Mouse (Mus musculus) forebrain, embryonic 14.5 days (tissue): ENCODE data around the gene Syn1. TPM values are rescaled to one million over a fixed set of nuclear protein-coding genes. Genes with fewer than 3 reads are reported as not detected.

Source experiments
- ATAC-seq: fragments of 200-750 bp; cut with Nextera tagmentation; 2 replicates; pipeline ENCODE4 v1.8.0; 2017; ENCODE audit warnings: mild to moderate bottlenecking, moderate library complexity
- DNase-seq: peaks from one replicate; pipeline ENCODE4 v3.0.0-alpha.2; 2015; ENCODE audit warnings: low spot score
- H3K27ac ChIP-seq: fragments of 300-500 bp; sonication (generic); 2 replicates; pipeline ENCODE4 v1.5.1; 2014; ENCODE audit warnings: low read depth, mild to moderate bottlenecking, control low read depth, low read length, moderate library complexity
- H3K27me3 ChIP-seq: fragments of 300-500 bp; sonication (generic); replicated peaks from 2 replicates; pipeline ENCODE4 v1.6.1; 2014; ENCODE audit warnings: low read length, control low read depth, mixed read lengths; ENCODE audit not compliant: control insufficient read depth, insufficient read depth
- H3K36me3 ChIP-seq: fragments of 300-500 bp; sonication (generic); 2 replicates; pipeline ENCODE4 v1.6.1; 2014; ENCODE audit warnings: low read length, control low read depth; ENCODE audit not compliant: control insufficient read depth, insufficient read depth
- H3K4me1 ChIP-seq: fragments of 300-500 bp; sonication (generic); 2 replicates; pipeline ENCODE4 v1.6.1; 2014; ENCODE audit warnings: antibody characterized with exemption, low read length, control low read depth; ENCODE audit not compliant: control insufficient read depth, insufficient read depth
- H3K4me2 ChIP-seq: fragments of 300-500 bp; sonication (generic); 2 replicates; pipeline ENCODE4 v1.6.1; 2014; ENCODE audit warnings: mild to moderate bottlenecking, control low read depth, low read length
- H3K4me3 ChIP-seq: fragments of 300-500 bp; sonication (generic); 2 replicates; pipeline ENCODE4 v1.5.1; 2014; ENCODE audit warnings: low read depth, low read length, control low read depth
- H3K9ac ChIP-seq: fragments of 300-500 bp; sonication (generic); 2 replicates; pipeline ENCODE4 v1.6.1; 2014; ENCODE audit warnings: mild to moderate bottlenecking, low read length, control low read depth, moderate library complexity
- H3K9me3 ChIP-seq: fragments of 300-500 bp; sonication (generic); replicated peaks from 2 replicates; pipeline ENCODE4 v1.6.1; 2016; ENCODE audit warnings: low read length, control low read depth, mixed read lengths; ENCODE audit not compliant: control insufficient read depth
- WGBS: fragments of 180-500 bp; shearing (Covaris S2); extraction: QIAGEN DNeasy Blood & Tissue Kit; methylation state at CpG from one replicate; pipeline ENCODE4 v1.1.7; 2014; 5-methylcytosine and 5-hydroxymethylcytosine counted together
- polyA plus RNA-seq: library from polyadenylated mRNA; unstranded; fragments of >200 nt; fragmentation: Nextera tagmentation; extraction: Ambion mirVana; gene quantifications from 2 replicates; pipeline ENCODE4 v1.2.1, GENCODE M21; 2014

Gene Syn1
- polyA plus RNA-seq, 1 experiment from 2014 or later = 28.8 TPM

DNA sequence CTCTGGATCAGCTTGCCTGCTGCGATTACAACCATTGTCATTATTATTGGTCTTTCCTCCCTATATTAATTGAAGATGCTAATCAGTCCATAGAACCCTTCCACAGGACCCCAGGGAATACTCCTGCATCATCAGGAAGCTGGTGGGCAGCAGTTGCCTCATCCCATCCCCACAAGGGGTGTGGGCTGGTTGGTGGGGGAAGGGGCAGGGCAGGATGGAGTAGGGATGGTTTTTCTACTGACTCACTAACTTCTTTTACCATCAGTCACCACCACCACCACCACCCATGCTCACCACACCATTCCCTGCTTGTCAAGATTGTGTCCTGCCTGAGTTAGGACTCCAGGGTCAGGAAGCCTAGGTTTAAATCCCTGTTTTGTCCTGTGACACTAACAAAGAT lies 51.6 kb downstream of the Syn1 start:
- H3K27ac ChIP-seq = no peak overlapping the region
- DNase-seq (no peak), ATAC-seq (no peak)
- no peak overlapping the region for H3K4me2 ChIP-seq
- no peak overlapping the region for H3K4me3 ChIP-seq
- no peaks in the 10 kb centered on the region for H3K9me3 ChIP-seq
- no peaks in the 10 kb centered on the region for H3K4me1 ChIP-seq
- WGBS = 74% methylated on average over 1 of the region's 1 CpGs
- no peaks in the 10 kb centered on the region for H3K27me3 ChIP-seq
- no peaks in the 10 kb centered on the region for H3K36me3 ChIP-seq
- H3K9ac ChIP-seq = no peak overlapping the region

DNA sequence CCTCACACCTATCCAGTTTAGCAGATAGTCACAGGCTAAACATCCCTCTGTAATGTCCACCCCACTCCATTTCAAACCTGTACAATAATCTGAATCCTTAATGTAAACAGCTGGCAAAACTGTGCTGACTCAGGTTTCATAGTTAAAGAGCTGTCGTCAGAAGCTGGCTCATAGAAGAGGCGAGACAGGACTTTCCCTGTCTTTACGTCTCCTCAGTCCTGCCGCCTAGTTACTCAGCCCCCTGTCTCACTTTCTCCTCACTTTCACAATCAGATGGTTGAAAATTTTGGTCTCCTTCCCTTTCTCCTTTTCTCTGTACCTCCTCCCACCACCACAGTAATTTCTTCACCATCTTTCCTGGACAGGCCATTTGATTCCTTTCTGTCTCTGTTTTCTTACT lies 52.7 kb downstream of the Syn1 start:
- Histone ChIP-seq H3K9ac (no peak overlapping the region), H3K4me3 (no peak overlapping the region), H3K4me1 (no peaks in the 10 kb centered on the region), H3K27me3 (no peaks in the 10 kb centered on the region), H3K27ac (no peak overlapping the region), H3K9me3 (no peaks in the 10 kb centered on the region), H3K4me2 (no peak overlapping the region), H3K36me3 (no peaks in the 10 kb centered on the region)
- no peak for DNase-seq
- 75% methylated on average over 4 of the region's 4 CpGs for WGBS
- ATAC-seq = no peak

DNA sequence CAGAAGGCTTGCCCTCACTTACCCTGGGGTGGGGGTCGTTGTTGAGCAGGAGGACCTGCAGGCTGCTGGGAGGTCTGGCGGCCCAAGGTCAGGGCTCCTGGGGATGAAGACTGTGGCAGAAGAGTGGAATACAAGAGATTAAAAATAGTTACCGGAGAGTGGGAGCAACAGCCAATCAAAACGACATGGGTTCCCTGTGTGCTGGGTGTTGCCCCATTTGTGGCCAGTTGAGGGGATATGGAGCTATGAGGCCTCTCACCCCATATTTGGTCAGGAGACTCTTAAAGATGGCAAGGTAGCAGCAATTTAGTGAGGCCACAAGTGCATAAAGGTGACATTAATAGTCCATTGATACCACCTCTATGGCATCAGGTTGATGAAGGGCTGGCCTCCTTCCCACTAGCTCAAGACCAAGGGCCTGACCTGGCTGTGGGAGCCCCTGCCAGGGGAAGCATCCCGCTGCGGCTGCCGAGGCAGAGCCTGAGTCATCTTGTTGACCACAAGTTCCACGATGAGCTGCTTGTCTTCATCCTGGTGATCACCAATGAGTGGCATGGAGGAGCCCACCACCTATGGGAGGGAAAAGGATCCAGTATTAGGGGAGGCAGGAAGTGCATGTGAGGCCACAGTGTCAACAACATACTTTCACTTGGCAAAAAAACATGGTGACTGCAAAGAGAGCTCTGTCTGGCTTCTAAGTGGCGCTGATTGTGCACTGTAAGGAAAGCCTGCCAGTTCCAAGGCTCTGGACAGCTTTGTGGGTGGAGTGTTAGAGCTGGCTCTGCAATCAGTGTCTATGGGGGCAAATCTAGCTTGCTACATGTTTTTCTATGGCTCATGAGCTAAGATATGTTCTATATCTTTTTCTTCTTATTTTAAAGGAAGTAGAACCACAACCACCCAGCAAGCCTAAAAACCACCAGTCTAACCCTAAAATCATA lies 57.4 kb downstream of the Syn1 start:
- H3K4me3 ChIP-seq = no peak overlapping the region
- 0 out of 2 replicates have a peak, but pooled peaks cover 5% of the 10 kb centered on the region for H3K36me3 ChIP-seq
- H3K9me3 ChIP-seq = no peaks in the 10 kb centered on the region
- no peak overlapping the region for H3K9ac ChIP-seq
- no peaks in the 10 kb centered on the region for H3K27me3 ChIP-seq
- H3K4me2 ChIP-seq = no peak overlapping the region
- no peaks in the 10 kb centered on the region for H3K4me1 ChIP-seq
- no peak for ATAC-seq
- no peak overlapping the region for H3K27ac ChIP-seq
- WGBS = 89% methylated on average over 9 of the region's 9 CpGs
- no peak for DNase-seq

DNA sequence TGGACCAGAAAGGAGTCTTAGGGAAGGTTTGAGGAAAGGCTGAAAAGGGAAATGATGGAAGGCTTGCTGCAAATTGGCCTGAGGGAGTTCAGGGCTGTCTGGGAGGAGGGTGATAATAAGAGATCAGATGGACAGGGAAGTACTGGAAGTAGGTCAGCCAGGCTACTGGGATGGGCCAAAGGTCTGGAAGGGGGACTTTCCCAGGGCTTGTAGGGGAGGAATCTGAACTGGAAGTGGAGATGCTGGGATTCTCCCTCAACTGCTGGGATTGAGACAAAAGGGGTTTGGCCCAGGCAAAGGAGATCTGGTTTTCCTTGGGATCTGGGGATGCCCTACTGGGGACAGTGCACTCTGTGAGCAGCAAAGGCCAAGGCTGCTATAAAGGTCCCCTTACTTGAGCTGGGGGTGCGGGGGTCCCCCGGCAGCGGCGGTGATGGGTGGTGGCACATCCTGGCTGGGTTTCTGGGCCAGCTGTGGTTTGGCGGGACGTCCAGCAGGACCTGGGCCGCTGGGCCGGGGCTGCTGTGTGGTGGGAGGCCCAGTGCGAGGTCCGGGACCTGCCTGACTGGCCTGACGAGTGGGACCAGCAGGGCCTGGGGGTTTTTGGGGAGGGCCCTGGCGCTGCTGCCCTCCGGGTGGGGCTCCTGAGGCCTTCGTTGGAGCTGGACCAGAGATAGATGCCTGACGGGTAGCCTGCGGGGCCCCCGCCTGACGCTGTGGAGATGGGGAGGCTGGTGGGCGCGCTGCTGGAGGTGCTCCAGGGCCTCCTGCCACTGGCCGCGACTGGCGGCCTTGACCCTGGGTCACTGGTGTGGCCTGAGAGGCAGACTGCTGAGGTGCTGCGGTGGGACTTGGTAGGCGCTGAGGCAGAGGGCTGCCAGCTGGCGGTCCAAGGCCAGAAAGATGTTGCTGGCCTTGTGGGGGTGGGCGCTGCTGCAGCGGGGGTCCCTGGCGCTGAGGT lies 58.4 kb downstream of the Syn1 start:
- Histone ChIP-seq H3K36me3 (peaks cover 10% of the 10 kb centered on the region; the same call in 1 of the 2 replicates), H3K27ac (no peak overlapping the region), H3K4me2 (no peak overlapping the region), H3K9ac (no peak overlapping the region), H3K9me3 (no peaks in the 10 kb centered on the region), H3K27me3 (no peaks in the 10 kb centered on the region), H3K4me1 (no peaks in the 10 kb centered on the region), H3K4me3 (no peak overlapping the region)
- ATAC-seq (peak; percentile 33; the same call in 1 of the 2 replicates), DNase-seq (no peak)
- WGBS = 57% methylated on average over 27 of the region's 29 CpGs

DNA sequence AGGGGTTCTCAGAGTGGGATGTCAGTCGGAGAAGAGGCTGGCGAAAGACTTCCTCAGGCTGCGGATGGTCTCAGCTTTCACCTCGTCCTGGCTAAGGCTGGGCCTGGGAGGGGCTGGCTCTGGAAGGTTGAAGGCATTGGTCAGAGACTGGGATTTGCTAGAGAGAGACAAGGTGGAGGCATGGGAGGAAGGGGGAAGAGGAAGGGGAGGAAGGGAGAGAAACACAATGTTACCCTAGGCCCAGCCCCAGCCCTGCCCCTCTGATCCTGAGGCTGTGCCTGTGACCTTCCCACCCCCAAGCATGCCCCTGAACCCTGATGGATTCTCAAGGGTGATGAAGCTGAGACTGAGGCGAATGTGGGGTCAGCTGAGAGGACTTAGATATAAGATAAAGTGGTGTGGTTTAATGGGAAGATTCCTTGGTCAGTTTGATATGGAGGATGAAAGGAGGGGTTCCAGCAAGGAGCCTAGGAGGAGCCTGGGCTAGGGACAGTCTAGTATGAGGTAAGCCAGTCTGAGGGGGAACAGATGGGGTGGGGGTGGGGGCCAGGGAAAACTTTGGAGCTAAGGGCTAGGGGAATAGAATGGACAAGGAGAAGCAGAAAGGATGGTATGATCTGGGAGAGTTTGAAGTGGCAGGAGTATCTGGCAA lies 59.2 kb downstream of the Syn1 start:
- Histone ChIP-seq H3K27me3 (no peaks in the 10 kb centered on the region), H3K9me3 (no peaks in the 10 kb centered on the region), H3K4me3 (no peak overlapping the region), H3K4me2 (no peak overlapping the region), H3K27ac (no peak overlapping the region), H3K4me1 (no peaks in the 10 kb centered on the region), H3K36me3 (peaks cover 12% of the 10 kb centered on the region; the same call in 1 of the 2 replicates), H3K9ac (no peak overlapping the region)
- ATAC-seq (0 out of 2 replicates have a peak, but pooled peaks have one; percentile 27), DNase-seq (no peak)
- WGBS = 61% methylated on average over 5 of the region's 5 CpGs

DNA sequence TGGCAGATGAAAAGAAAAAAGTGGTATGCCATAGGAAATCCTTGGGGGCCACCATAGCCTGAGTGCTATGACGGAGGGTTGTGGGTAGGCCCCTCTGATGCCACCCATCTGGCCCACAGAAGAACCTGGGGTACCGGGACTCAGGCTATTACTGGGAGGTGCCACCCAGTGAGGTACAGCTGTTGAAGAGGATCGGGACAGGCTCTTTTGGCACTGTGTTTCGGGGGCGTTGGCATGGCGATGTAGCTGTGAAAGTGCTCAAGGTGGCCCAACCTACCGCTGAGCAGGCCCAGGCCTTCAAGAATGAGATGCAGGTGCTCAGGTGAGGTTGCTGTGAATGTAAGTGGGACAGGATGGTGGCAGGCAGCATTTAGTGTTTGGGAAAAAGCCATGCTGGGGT lies 67.0 kb downstream of the Syn1 start:
- DNase-seq (no peak), ATAC-seq (no peak)
- Histone ChIP-seq H3K4me3 (no peak overlapping the region), H3K4me2 (no peak overlapping the region), H3K9me3 (no peaks in the 10 kb centered on the region), H3K27me3 (no peaks in the 10 kb centered on the region), H3K9ac (no peak overlapping the region), H3K36me3 (peaks cover 37% of the 10 kb centered on the region), H3K4me1 (0 out of 2 replicates have a peak, but pooled peaks cover 3% of the 10 kb centered on the region), H3K27ac (no peak overlapping the region)
- WGBS = 90% methylated on average over 7 of the region's 7 CpGs

DNA sequence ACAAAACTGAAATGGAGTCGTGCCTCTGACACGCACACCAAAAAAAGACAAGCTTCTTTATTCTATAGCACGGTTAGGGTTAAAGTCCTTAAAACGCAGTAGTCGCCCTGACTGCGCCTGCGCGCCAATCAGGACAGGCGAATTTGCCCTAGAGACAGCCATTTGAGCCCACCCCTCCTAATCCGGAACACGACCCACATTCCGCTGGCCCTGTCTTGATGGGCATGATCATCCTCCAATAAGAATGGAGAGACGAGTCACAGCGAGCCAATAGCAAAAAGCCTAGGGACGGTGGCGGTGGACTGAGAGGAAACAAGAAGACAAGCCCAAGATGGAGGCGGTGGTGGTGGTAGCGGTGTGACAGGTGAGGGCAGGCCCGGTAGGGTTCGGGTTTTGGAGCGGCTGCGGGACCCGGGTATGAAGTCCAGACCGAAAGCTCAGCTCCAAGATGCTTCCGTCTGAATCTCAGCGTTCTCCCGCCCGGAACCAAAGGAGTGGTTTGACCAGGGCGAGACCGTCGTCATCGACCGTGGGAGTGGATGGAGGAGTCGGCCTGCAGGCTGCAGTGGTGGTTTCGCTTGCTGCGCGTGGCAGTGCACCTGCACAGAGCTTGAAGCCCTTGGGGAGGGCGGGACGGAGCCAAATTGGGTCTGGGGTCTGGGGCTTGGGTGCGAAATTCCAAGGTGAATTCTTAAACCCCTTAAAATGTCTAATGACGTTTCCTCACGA lies 72.4 kb downstream of the Syn1 start:
- ATAC-seq (peak; percentile 99), DNase-seq (peak; percentile 97)
- H3K9ac ChIP-seq = peak overlapping the region; percentile 74
- WGBS = 30% methylated on average over 42 of the region's 42 CpGs
- H3K27ac ChIP-seq = 0 out of 2 replicates have a peak overlapping the region, but pooled peaks have one; percentile 27
- H3K4me1 ChIP-seq = 0 out of 2 replicates have a peak, but pooled peaks cover 3% of the 10 kb centered on the region
- peak overlapping the region; percentile 62 for H3K4me2 ChIP-seq
- peaks cover 21% of the 10 kb centered on the region for H3K36me3 ChIP-seq
- no peaks in the 10 kb centered on the region for H3K27me3 ChIP-seq
- H3K4me3 ChIP-seq = peak overlapping the region; percentile 55
- no peaks in the 10 kb centered on the region for H3K9me3 ChIP-seq

DNA sequence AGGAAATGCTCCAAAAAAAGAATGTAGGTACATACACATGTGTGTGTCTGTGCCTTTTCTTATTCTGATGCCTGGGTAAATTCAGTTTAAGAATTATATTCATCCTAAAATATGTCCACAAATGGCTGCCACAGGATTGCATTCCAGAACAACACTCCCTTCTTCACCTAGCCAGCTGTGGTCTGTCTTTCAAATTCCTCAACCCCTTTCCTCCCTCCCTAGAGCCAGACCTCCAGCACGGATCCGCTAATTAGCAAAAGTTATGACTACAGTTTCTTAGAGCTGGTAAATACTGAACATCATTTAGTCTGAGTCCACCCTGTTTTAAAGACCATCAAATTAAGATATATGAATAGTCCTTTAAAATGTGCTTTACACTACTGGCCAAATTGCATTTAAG lies 73.0 kb downstream of the Syn1 start:
- H3K9ac ChIP-seq = no peak overlapping the region
- no peaks in the 10 kb centered on the region for H3K9me3 ChIP-seq
- peak overlapping the region; percentile 27; the same call in 1 of the 2 replicates for H3K27ac ChIP-seq
- H3K4me1 ChIP-seq = 0 out of 2 replicates have a peak, but pooled peaks cover 3% of the 10 kb centered on the region
- 30% methylated on average over 2 of the region's 2 CpGs for WGBS
- DNase-seq = no peak
- peaks cover 15% of the 10 kb centered on the region for H3K36me3 ChIP-seq
- peak overlapping the region; percentile 36 for H3K4me2 ChIP-seq
- H3K27me3 ChIP-seq = no peaks in the 10 kb centered on the region
- no peak overlapping the region for H3K4me3 ChIP-seq
- no peak; the same call in 1 of the 2 replicates for ATAC-seq
